Mouse (Mus musculus) lung, postnatal 0 days (tissue): ENCODE measurements around the gene Ccdc57.

Source experiments
- CTCF ChIP-seq: IDR thresholded peaks from 2 replicates; pipeline ENCODE4 v1.5.1; 2016; ENCODE audit warnings: antibody characterized with exemption, mild to moderate bottlenecking
- EP300 ChIP-seq: IDR thresholded peaks from 2 replicates; pipeline ENCODE4 v1.6.1; 2016; ENCODE audit warnings: antibody characterized with exemption, mild to moderate bottlenecking, control low read depth

GRCm38 (mm10) chr11:120823551-120823947 lies 109.1 kb downstream of the Ccdc57 start:
- TF ChIP-seq CTCF (no peak), EP300 (no peak)
